Mouse (Mus musculus): ENCODE measurements around the gene 4930578G10Rik. TPM values are rescaled to one million over a fixed set of nuclear protein-coding genes. Genes with fewer than 3 reads are reported as not detected.

4930578G10Rik gene
- polyA plus RNA-seq, 1 experiment, result 0.34 TPM

- no peak for DNase-seq
- H3K27me3 ChIP-seq (ENCODE audit: control insufficient read depth, insufficient read depth, low read length), result no peaks in the 10 kb centered on the region
- no peaks in the 10 kb centered on the region for H3K4me1 ChIP-seq (ENCODE audit: control insufficient read depth, insufficient read depth, low read length)
- no peak overlapping the region for H3K27ac ChIP-seq (ENCODE audit: insufficient read depth, low read length)
- TF ChIP-seq CTCF (IDR thresholded peaks at IDR 0.05; ENCODE audit: borderline replicate concordance, insufficient read depth, low read depth, low read length) (no peak), POLR2A (IDR thresholded peaks at IDR 0.05; ENCODE audit: borderline replicate concordance, insufficient read depth, low read length) (no peak)
- H3K4me3 ChIP-seq (replicated peaks; ENCODE audit: insufficient read depth, low read depth, low read length), result no peak overlapping the region
- 85% methylated on average over 5 of the region's 5 CpGs for WGBS
Measured at GRCm38 (mm10) chr4:42870748-42871147, 135.4 kb downstream of the 4930578G10Rik start.

GRCm38 (mm10) chr4:42872151-42872550 is 136.8 kb downstream of the 4930578G10Rik start:
- no peak for TF ChIP-seq POLR2A (IDR thresholded peaks at IDR 0.05; ENCODE audit: borderline replicate concordance, insufficient read depth, low read length)
- no peak for TF ChIP-seq CTCF (IDR thresholded peaks at IDR 0.05; ENCODE audit: borderline replicate concordance, insufficient read depth, low read depth, low read length)
- H3K4me3 ChIP-seq (replicated peaks; ENCODE audit: insufficient read depth, low read depth, low read length), result no peak overlapping the region
- DNase-seq, result no peak
- 95% methylated on average over 7 of the region's 7 CpGs for WGBS
- no peaks in the 10 kb centered on the region for H3K4me1 ChIP-seq (ENCODE audit: control insufficient read depth, insufficient read depth, low read length)
- no peak overlapping the region for H3K27ac ChIP-seq (ENCODE audit: insufficient read depth, low read length)
- H3K27me3 ChIP-seq (ENCODE audit: control insufficient read depth, insufficient read depth, low read length), result no peaks in the 10 kb centered on the region

- H3K27me3 ChIP-seq (ENCODE audit: control insufficient read depth, insufficient read depth, low read length), result no peaks in the 10 kb centered on the region
- no peak overlapping the region for H3K4me3 ChIP-seq (replicated peaks; ENCODE audit: insufficient read depth, low read depth, low read length)
- WGBS, result 86% methylated on average over 16 of the region's 16 CpGs
- TF ChIP-seq POLR2A (IDR thresholded peaks at IDR 0.05; ENCODE audit: borderline replicate concordance, insufficient read depth, low read length), result no peak
- no peak for TF ChIP-seq CTCF (IDR thresholded peaks at IDR 0.05; ENCODE audit: borderline replicate concordance, insufficient read depth, low read depth, low read length)
- H3K4me1 ChIP-seq (ENCODE audit: control insufficient read depth, insufficient read depth, low read length), result no peaks in the 10 kb centered on the region
- H3K27ac ChIP-seq (ENCODE audit: insufficient read depth, low read length), result no peak overlapping the region
- no peak for DNase-seq
Measured at GRCm38 (mm10) chr4:42872746-42873435, 137.5 kb downstream of the 4930578G10Rik start.

- no peaks in the 10 kb centered on the region for H3K27me3 ChIP-seq (ENCODE audit: control insufficient read depth, insufficient read depth, low read length)
- no peak for TF ChIP-seq CTCF (IDR thresholded peaks at IDR 0.05; ENCODE audit: borderline replicate concordance, insufficient read depth, low read depth, low read length)
- 79% methylated on average over 7 of the region's 7 CpGs for WGBS
- H3K4me1 ChIP-seq (ENCODE audit: control insufficient read depth, insufficient read depth, low read length), result no peaks in the 10 kb centered on the region
- H3K4me3 ChIP-seq (replicated peaks; ENCODE audit: insufficient read depth, low read depth, low read length), result no peak within 1 kb of the TSS
- no peak for DNase-seq
- no peak within 1 kb of the TSS for H3K27ac ChIP-seq (ENCODE audit: insufficient read depth, low read length)
Measured at GRCm38 (mm10) chr4:42874134-42874533, 138.8 kb downstream of the 4930578G10Rik start, which contains the start of gene Fam205c. Gene Fam205c (minus strand): TSS chr4:42874234.

- WGBS, result 30% methylated on average over 5 of the region's 5 CpGs
- no peaks in the 10 kb centered on the region for H3K4me1 ChIP-seq (ENCODE audit: control insufficient read depth, insufficient read depth, low read length)
- DNase-seq, result peak; percentile 59 to 70
- H3K4me3 ChIP-seq (replicated peaks; ENCODE audit: insufficient read depth, low read depth, low read length), result no peak overlapping the region
- no peaks in the 10 kb centered on the region for H3K27me3 ChIP-seq (ENCODE audit: control insufficient read depth, insufficient read depth, low read length)
- no peak for TF ChIP-seq POLR2A (IDR thresholded peaks at IDR 0.05; ENCODE audit: borderline replicate concordance, insufficient read depth, low read length)
- peak; percentile 75 for TF ChIP-seq CTCF (IDR thresholded peaks at IDR 0.05; ENCODE audit: borderline replicate concordance, insufficient read depth, low read depth, low read length)
- no peak overlapping the region for H3K27ac ChIP-seq (ENCODE audit: insufficient read depth, low read length)
Measured at GRCm38 (mm10) chr4:42876586-42877291, 141.4 kb downstream of the 4930578G10Rik start.

- WGBS, result 90% methylated on average over 2 of the region's 2 CpGs
Measured at GRCm38 (mm10) chr4:42877657-42878056, 142.3 kb downstream of the 4930578G10Rik start.

GRCm38 (mm10) chr4:42879829-42880676 is 144.7 kb downstream of the 4930578G10Rik start:
- H3K4me3 ChIP-seq (replicated peaks; ENCODE audit: insufficient read depth, low read depth, low read length), result no peak overlapping the region
- 69% methylated on average over 16 of the region's 16 CpGs for WGBS
- H3K27ac ChIP-seq (ENCODE audit: insufficient read depth, low read length), result no peak overlapping the region
- no peak for DNase-seq
- no peaks in the 10 kb centered on the region for H3K27me3 ChIP-seq (ENCODE audit: control insufficient read depth, insufficient read depth, low read length)
- no peak for TF ChIP-seq CTCF (IDR thresholded peaks at IDR 0.05; ENCODE audit: borderline replicate concordance, insufficient read depth, low read depth, low read length)
- TF ChIP-seq POLR2A (IDR thresholded peaks at IDR 0.05; ENCODE audit: borderline replicate concordance, insufficient read depth, low read length), result no peak
- no peaks in the 10 kb centered on the region for H3K4me1 ChIP-seq (ENCODE audit: control insufficient read depth, insufficient read depth, low read length)

More at GRCm38 (mm10) chr4:42877657-42878056, 142.3 kb downstream of the 4930578G10Rik start:
- H3K4me1 ChIP-seq (ENCODE audit: control insufficient read depth, insufficient read depth, low read length), result no peaks in the 10 kb centered on the region
- H3K27ac ChIP-seq (ENCODE audit: insufficient read depth, low read length), result no peak overlapping the region
- TF ChIP-seq POLR2A (IDR thresholded peaks at IDR 0.05; ENCODE audit: borderline replicate concordance, insufficient read depth, low read length), result no peak
- TF ChIP-seq CTCF (IDR thresholded peaks at IDR 0.05; ENCODE audit: borderline replicate concordance, insufficient read depth, low read depth, low read length), result no peak
- no peak for DNase-seq
- H3K4me3 ChIP-seq (replicated peaks; ENCODE audit: insufficient read depth, low read depth, low read length), result no peak overlapping the region
- no peaks in the 10 kb centered on the region for H3K27me3 ChIP-seq (ENCODE audit: control insufficient read depth, insufficient read depth, low read length)
